Mouse (Mus musculus): ENCODE data around the gene Grik4. TPM values are rescaled to one million over a fixed set of nuclear protein-coding genes. Genes with fewer than 3 reads are reported as not detected.

Grik4 gene
- total RNA-seq, 2 experiments from 2014 or later, result 0.17 TPM; not detected in 1

GRCm38 (mm10) chr9:42703191-42703854 lies 241.0 kb downstream of the Grik4 start:
- intact Hi-C loops (cut with DNase I), result no loop called here
- no peak for DNase-seq

- intact Hi-C loops (cut with DNase I), result no loop called here
- no peak for DNase-seq
These were observed 241.8 kb downstream of the Grik4 start for GRCm38 (mm10) chr9:42702231-42703132.

GRCm38 (mm10) chr9:42701729-42702128 lies 242.6 kb downstream of the Grik4 start:
- DNase-seq, result no peak
- intact Hi-C loops (cut with DNase I), result no loop called here

- intact Hi-C loops (cut with DNase I), result loop anchor here (10.0 kb wide), 1 partner anchor 442 kb away; no protein-coding TSS in a partner anchor
- DNase-seq, result no peak
These were observed 251.3 kb downstream of the Grik4 start for GRCm38 (mm10) chr9:42693024-42693423.

GRCm38 (mm10) chr9:42688143-42688542 lies 256.1 kb downstream of the Grik4 start:
- intact Hi-C loops (cut with DNase I), result loop anchor here (1.0 kb wide), 1 partner anchor 256 kb away; the partner anchor contains the start of gene Grik4
- peak; percentile 15 to 41 for DNase-seq

- no peak for DNase-seq
- intact Hi-C loops (cut with DNase I), result no loop called here
These were observed 258.2 kb downstream of the Grik4 start for GRCm38 (mm10) chr9:42686104-42686503.

GRCm38 (mm10) chr9:42674017-42674412 lies 270.3 kb downstream of the Grik4 start:
- no peak for DNase-seq
- intact Hi-C loops (cut with DNase I), result no loop called here

- no peak for DNase-seq
- intact Hi-C loops (cut with DNase I), result no loop called here
These were observed 270.8 kb downstream of the Grik4 start for GRCm38 (mm10) chr9:42673385-42674016.

- intact Hi-C loops (cut with DNase I), result no loop called here
- DNase-seq, result no peak
These were observed 271.3 kb downstream of the Grik4 start for GRCm38 (mm10) chr9:42672982-42673381.

GRCm38 (mm10) chr9:42670619-42671018 lies 273.7 kb downstream of the Grik4 start:
- no peak for DNase-seq
- intact Hi-C loops (cut with DNase I), result no loop called here

GRCm38 (mm10) chr9:42661481-42661880 lies 282.8 kb downstream of the Grik4 start:
- intact Hi-C loops (cut with DNase I), result no loop called here
- no peak for DNase-seq

GRCm38 (mm10) chr9:42652756-42653155 lies 291.5 kb downstream of the Grik4 start:
- no peak for DNase-seq
- intact Hi-C loops (cut with DNase I), result no loop called here

GRCm38 (mm10) chr9:42652309-42652708 lies 292.0 kb downstream of the Grik4 start:
- DNase-seq, result no peak
- intact Hi-C loops (cut with DNase I), result no loop called here

GRCm38 (mm10) chr9:42649872-42650271 lies 294.4 kb downstream of the Grik4 start:
- DNase-seq, result no peak
- intact Hi-C loops (cut with DNase I), result no loop called here

GRCm38 (mm10) chr9:42648051-42648450 lies 296.2 kb downstream of the Grik4 start:
- no peak for DNase-seq
- intact Hi-C loops (cut with DNase I), result no loop called here

- intact Hi-C loops (cut with DNase I), result no loop called here
- DNase-seq, result no peak
These were observed 296.7 kb downstream of the Grik4 start for GRCm38 (mm10) chr9:42647596-42647995.

GRCm38 (mm10) chr9:42646821-42647220 lies 297.5 kb downstream of the Grik4 start:
- DNase-seq, result no peak
- intact Hi-C loops (cut with DNase I), result no loop called here

- intact Hi-C loops (cut with DNase I), result no loop called here
- no peak for DNase-seq
These were observed 299.1 kb downstream of the Grik4 start for GRCm38 (mm10) chr9:42645161-42645560.

GRCm38 (mm10) chr9:42642821-42643220 lies 301.5 kb downstream of the Grik4 start:
- DNase-seq, result no peak
- intact Hi-C loops (cut with DNase I), result no loop called here

- no peak for DNase-seq
- intact Hi-C loops (cut with DNase I), result no loop called here
These were observed 302.7 kb downstream of the Grik4 start for GRCm38 (mm10) chr9:42641550-42642117.

- no peak for DNase-seq
- intact Hi-C loops (cut with DNase I), result no loop called here
These were observed 307.8 kb downstream of the Grik4 start for GRCm38 (mm10) chr9:42636446-42636845.

Measured in gastrocnemius, postnatal 36 days (tissue).